Mouse (Mus musculus) heart, adult 9 months (tissue): ENCODE data around the gene Gm9918.

ENCODE experiments used
- DNase-seq, 2 experiments: peaks; one replicate each; pipeline ENCODE4 v3.0.0; 2022; ENCODE audit warnings: low spot score in 2 of 2

The Gm9918 gene

GRCm38 (mm10) chr15:102278726-102279091, 8.3 kb downstream of the Gm9918 start:
- DNase-seq = no peak

- DNase-seq = peak; percentile 85 to 88
Observed at GRCm38 (mm10) chr15:102279092-102279782, 8.9 kb downstream of the Gm9918 start, which contains the start of gene Mfsd5. Gene Mfsd5, plus strand, starts transcription at chr15:102279454.

GRCm38 (mm10) chr15:102279783-102280520, 9.6 kb downstream of the Gm9918 start:
- no peak for DNase-seq

- no peak for DNase-seq
Observed at GRCm38 (mm10) chr15:102280623-102281022, 10.3 kb downstream of the Gm9918 start.

GRCm38 (mm10) chr15:102282463-102283292, 12.3 kb downstream of the Gm9918 start:
- DNase-seq = no peak

- no peak for DNase-seq
Observed at GRCm38 (mm10) chr15:102283648-102284047, 13.3 kb downstream of the Gm9918 start.

GRCm38 (mm10) chr15:102287395-102287794, 17.0 kb downstream of the Gm9918 start:
- peak in 1 of 2 experiments; percentile 33 for DNase-seq

GRCm38 (mm10) chr15:102295633-102296367, 25.4 kb downstream of the Gm9918 start, which contains the start of gene Espl1:
Gene Espl1, plus strand, starts transcription at chr15:102296266.
- peak; percentile 92 to 95 for DNase-seq

- DNase-seq = no peak
Observed at GRCm38 (mm10) chr15:102296368-102297006, 26.1 kb downstream of the Gm9918 start.

GRCm38 (mm10) chr15:102302542-102302941, 32.2 kb downstream of the Gm9918 start:
- DNase-seq = no peak

GRCm38 (mm10) chr15:102308717-102309116, 38.4 kb downstream of the Gm9918 start:
- DNase-seq = no peak

- DNase-seq = peak; percentile 77 to 80
Observed at GRCm38 (mm10) chr15:102310074-102310845, 39.9 kb downstream of the Gm9918 start.

- no peak for DNase-seq
Observed at GRCm38 (mm10) chr15:102311489-102311888, 41.1 kb downstream of the Gm9918 start.

- DNase-seq = peak; percentile 43 to 60
Observed at GRCm38 (mm10) chr15:102315292-102315691, 44.9 kb downstream of the Gm9918 start.

GRCm38 (mm10) chr15:102316263-102316662, 45.9 kb downstream of the Gm9918 start:
- peak; percentile 60 to 67 for DNase-seq
